Mouse (Mus musculus) frontal cortex, postnatal 10 days (tissue): ENCODE measurements at regions not wholly inside any gene's neighbourhood (a gene's known extent, or its start where the extent isn't known, plus 50 kb on each side); places are given as distances from the start of the nearest gene placed in this dataset.
"Not testable (repeated sequence)": the region's sequence is repeated elsewhere in the genome, so short reads cannot be mapped to it uniquely, and the experiment has no call there.

Source experiments
- DNase-seq, 2 experiments: peaks; one replicate each; pipeline ENCODE4 v3.0.0; 2022; ENCODE audit warnings: low spot score in 2 of 2, mixed read lengths in 1 of 2

GRCm38 (mm10) chr2:10658317-10658716 lies 288.0 kb downstream of the Sfmbt2 start:
- DNase-seq: no peak

- not testable (repeated sequence) for DNase-seq
Observed at GRCm38 (mm10) chr2:10667915-10668314, 297.6 kb downstream of the Sfmbt2 start.

- DNase-seq: no peak
Observed at GRCm38 (mm10) chr2:10670423-10671298, 300.4 kb downstream of the Sfmbt2 start.

DNA sequence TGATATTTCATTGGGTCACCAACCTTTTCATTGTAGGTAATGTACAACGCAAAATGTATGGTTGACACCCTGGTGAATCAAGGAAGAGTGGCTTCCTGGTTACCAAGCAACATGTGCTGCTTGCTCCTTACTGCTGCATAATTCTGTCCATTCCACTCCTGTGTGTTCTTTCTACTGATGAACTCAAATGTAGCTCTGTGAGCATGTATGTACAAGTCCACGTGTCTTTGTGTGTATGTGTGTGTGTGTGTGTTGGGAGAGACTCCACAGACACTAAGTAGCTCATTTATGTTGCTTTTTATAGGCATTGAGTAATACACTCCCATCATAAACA lies 301.0 kb downstream of the Sfmbt2 start:
- DNase-seq: no peak

DNA sequence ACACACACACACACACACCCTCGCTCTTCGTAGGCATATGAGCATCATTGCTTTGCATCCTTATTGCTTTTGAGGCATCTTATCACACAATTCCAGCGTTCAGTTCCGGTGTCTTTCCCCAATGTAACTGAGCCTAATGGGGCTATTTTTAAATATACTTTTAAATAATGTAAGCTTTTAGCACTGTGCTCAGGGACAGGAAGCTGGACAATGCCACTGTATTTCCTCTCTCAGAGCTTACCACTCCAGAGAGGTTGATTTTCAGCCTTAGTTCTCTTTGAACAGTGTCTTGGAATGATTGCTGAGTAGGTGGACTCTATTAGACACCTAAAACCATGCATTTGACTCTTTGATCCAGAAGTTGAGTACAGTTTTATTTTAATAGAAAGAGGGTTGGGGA lies 301.9 kb downstream of the Sfmbt2 start:
- DNase-seq: no peak

DNA sequence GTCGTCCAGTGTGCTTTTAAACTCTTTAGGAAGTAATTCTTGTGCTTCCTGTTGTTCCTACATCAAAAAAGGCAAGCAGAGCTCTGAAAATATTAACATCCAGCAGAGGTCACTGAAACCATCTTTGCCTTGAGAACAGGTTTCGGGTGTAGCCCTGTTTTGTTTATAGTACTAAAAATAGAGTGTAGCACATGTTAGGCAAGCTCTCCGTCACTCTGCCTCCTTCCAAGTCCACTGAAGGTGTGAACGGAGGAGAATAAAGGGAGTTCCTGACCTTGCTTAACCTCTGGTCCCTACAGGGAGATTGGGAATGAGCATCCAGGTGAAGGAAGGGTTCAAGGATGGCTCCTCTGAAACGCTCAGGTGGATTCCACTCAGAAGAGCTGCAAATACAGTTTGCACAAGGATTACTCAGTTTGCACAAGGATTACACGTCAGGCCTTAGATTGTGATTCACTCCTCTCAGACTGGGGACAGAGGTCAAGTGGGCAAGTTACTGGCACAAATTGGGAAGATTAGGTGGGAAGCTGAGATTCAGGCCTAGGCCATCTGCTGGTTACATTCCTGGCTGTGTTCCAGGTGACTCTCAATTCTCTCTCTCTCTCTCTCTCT lies 304.5 kb downstream of the Sfmbt2 start:
- DNase-seq: no peak

- peak in 1 of 2 experiments; percentile 8 for DNase-seq
Observed at GRCm38 (mm10) chr2:10701459-10701858, 331.1 kb downstream of the Sfmbt2 start.

GRCm38 (mm10) chr2:10718366-10718765 lies 348.1 kb downstream of the Sfmbt2 start:
- no peak for DNase-seq

- DNase-seq: not testable (repeated sequence)
Observed at GRCm38 (mm10) chr2:10734337-10734736, 364.0 kb downstream of the Sfmbt2 start.

GRCm38 (mm10) chr2:10736696-10737457 lies 366.6 kb downstream of the Sfmbt2 start:
- no peak for DNase-seq

DNA sequence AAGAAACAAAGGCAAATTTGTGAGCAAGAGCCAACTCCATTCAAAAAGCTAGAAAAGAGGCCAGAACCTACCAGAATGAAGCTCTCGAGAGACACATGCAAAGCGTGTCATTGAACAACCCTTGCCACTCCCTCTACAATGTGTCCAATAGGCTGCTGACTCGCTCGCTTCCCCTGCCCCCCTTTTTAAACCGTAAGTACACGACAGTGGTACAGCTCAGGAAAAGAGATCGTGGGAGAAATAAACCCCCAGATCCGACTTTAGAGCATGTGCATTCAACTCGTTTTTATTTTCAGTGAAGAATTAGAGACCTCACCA lies 367.1 kb downstream of the Sfmbt2 start:
- DNase-seq: peak in 1 of 2 experiments; percentile 13

DNA sequence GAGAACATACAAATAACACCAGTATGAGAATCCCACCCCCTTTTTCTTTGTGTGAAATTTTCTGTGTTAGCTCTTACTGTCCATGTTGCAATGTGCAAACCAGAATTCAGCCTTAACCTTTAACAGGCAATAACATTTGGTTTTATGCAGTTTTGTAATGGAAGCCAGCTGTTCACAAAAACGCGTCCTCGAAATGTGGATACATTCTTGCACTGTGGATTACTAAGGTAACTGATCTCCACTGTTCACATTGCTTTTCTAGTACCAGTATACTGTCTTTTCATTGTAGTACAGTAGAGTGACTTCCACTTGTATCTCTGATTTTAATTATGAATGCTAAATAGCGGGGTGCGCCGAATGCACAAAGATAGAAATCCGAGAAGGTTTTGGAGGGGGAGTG lies 374.8 kb downstream of the Sfmbt2 start:
- DNase-seq: no peak

GRCm38 (mm10) chr2:10755375-10755774 lies 385.1 kb downstream of the Sfmbt2 start:
- peak; percentile 37 to 57 for DNase-seq

GRCm38 (mm10) chr2:10757202-10757840 lies 387.0 kb downstream of the Sfmbt2 start:
- DNase-seq: no peak

GRCm38 (mm10) chr2:10757886-10758285 lies 387.6 kb downstream of the Sfmbt2 start:
- no peak for DNase-seq

DNA sequence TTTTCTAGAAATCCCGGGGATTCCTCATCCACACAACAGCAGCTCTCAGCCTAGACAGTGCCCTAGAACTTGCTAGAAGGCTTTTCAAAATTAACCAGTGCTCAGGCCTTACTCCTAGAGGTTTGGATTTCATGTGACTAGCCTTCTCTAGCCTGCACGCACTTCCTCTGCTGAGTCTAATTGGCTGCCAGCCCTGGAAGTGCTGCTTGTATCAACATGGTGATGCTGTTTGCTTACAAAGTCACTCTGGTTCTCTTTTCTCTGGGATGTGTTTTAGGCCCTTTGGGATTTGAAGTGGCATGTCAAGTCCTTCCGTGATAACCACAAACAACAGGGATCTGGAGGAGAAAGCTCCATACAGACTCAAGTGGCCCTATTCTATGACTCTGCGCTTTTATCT lies 391.9 kb downstream of the Sfmbt2 start:
- no peak for DNase-seq

DNA sequence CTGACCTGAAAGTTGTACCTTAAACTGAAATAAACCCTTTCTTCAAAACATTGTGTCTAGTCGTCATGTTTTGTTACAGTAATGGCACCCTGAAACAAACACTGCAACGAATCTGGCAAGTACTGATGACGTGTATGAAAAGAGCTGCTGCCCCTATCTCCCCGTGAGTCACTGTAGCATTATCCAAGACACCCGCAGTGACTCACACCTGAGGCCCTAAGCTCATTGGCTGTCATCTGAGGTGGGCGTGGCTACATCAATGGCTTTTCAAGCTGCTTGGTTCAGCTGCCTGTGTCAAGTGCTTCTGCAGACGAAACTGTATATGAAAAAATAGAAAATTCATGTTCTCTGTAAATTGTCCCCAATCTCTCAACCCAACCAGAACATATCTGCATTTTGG lies 388.8 kb upstream of the Prkcq start:
- no peak for DNase-seq

GRCm38 (mm10) chr2:10783594-10783993 lies 388.3 kb upstream of the Prkcq start:
- DNase-seq: no peak

DNA sequence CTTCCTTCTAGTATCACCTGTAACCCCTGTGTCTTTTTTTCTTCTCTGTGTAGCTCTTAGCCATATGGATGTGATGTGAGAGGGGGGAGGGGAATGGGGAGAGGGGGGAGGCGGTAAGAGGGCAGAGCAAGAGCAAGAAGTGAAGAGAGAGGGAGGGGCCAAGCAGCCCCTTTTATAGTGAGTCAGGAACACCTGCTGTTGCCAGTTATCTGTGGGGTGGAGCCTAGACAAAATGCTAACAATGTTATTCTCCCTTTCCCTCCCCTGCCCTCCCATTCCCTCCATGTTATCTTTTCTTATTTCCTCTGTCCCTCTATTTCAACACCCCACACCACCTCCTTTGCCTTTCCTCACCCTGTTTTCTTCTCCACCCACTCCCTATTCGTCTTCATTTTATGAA lies 387.6 kb upstream of the Prkcq start:
- no peak for DNase-seq

GRCm38 (mm10) chr2:10785156-10785555 lies 386.8 kb upstream of the Prkcq start:
- DNase-seq: peak in 1 of 2 experiments; percentile 29

GRCm38 (mm10) chr2:10788509-10788908 lies 383.4 kb upstream of the Prkcq start:
- peak; percentile 35 to 45 for DNase-seq

GRCm38 (mm10) chr2:10791233-10791632 lies 380.7 kb upstream of the Prkcq start:
- DNase-seq: no peak
